Mouse (Mus musculus) C2C12 (cell line): ENCODE measurements around the gene Prrc2b.

ENCODE experiments used
- CEBPB ChIP-seq: IDR thresholded peaks from one replicate; pipeline ENCODE4 v1.6.1; 2011; ENCODE audit warnings: low read depth, mild to moderate bottlenecking, control low read depth, moderate library complexity
- CTCF ChIP-seq: IDR thresholded peaks from one replicate; pipeline ENCODE4 v1.5.1; 2011; ENCODE audit not compliant: control insufficient read depth, insufficient read depth, insufficient read length
- MAX ChIP-seq: IDR thresholded peaks from one replicate; pipeline ENCODE4 v1.6.1; 2011; ENCODE audit warnings: mild to moderate bottlenecking, control low read depth

DNA sequence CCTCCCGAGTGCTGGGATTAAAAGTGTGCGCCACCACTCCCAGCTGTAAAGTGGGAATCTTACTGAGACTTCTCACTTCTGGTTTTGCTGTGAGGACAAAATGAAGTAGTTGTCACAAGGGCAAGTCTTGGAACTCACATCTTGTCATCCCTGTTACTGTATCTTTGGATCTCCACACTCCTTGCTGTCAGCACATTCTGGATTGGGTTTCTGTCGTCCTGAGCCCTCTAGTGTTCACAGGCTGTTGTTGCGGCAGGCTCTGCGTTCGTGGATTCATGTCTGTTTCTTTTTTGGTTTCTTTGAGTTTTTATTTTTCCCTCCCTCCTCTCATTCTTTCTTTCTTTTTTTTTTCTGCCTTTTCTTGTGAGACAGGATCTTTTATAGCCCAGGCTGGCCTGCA is 20.4 kb upstream of the Prrc2b start:
- TF ChIP-seq CTCF (peak; percentile 70), MAX (no peak), CEBPB (no peak)
